Mouse (Mus musculus): ENCODE results near the gene Tmem181a.
"Not testable (repeated sequence)": the region's sequence is repeated elsewhere in the genome, so short reads cannot be mapped to it uniquely, and the experiment has no call there.

Tmem181a gene

DNA sequence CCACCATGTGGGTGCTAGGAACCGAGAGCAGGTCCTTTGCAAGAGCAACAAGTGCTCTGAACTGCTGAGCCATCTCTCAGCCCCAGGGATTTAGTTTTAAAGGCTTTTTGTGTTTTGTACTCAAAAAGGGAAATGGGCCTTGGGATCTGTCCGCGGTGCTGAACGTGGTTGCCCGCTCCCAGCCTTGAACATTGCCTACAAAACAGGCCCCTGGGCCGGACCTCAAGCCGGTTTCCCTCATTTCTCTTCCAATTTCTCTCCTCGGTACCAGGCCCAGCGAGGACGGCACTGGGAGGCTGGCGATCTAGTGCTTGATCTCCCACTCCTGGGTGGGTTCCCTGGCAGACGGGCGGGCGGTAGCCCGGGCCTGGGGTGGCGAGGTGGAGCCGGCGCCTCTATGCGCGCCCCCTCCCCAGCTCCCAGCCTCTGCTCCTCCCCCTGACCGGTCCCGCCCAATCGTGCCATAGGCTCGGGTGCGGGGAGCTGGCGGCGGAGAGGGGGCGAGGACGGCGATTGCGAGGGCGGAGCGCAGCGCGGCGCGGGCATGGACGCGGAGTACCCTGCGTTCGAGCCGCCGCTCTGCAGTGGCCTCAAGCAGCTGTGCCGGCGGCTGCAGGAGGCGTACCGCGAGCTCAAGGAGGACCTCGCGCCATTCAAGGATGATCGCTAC lies at the start of gene Tmem181a:
Tmem181a (plus strand) TSS at position 461 of the 670 bp plus-strand sequence.
- not testable (repeated sequence) for DNase-seq (ENCODE audit: low read depth in 1 of 2, low spot score in 2 of 2)

DNA sequence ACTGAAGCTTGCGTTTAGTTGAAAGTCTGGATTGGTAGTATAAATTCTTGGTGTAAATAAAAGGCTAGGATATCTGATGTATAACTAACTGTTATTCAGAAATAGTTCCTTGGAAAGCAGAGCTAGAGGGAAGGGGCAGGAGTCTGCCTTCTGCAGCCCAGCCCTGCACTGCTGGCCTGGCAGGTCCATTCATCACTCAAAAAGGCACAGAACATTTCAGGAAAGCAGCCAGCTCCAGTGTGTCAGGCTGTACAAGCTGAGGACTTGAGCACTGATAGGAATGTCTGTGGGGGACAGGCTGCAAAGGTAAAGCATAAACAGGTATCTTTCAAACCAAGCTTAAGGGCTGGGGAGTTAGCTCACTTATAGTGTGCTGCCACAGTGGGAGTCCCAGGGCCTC lies 44.9 kb upstream of the Tmem181a start:
- DNase-seq (ENCODE audit: low read depth in 1 of 2, low spot score in 2 of 2) = no peak

DNA sequence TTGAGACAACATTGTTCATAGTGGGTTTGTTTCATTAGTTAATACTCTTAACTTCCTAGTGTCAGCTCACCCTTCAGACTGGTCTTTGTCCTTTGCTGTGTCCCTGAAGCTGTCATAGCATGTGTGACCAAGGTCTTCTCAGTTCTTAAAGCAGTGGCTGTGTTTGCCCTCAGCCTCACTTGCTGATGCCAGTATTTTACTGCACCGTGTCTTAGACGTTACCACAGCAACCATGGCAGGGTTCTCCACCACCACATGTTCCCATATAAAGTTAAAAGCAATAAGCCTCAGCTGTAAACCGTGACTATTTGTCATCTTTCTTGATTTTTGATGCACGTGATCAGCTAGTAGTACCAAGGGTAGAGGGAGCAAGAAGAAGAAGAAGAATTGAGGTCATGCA lies 41.0 kb upstream of the Tmem181a start:
- no peak for DNase-seq (ENCODE audit: low read depth in 1 of 2, low spot score in 2 of 2)

DNA sequence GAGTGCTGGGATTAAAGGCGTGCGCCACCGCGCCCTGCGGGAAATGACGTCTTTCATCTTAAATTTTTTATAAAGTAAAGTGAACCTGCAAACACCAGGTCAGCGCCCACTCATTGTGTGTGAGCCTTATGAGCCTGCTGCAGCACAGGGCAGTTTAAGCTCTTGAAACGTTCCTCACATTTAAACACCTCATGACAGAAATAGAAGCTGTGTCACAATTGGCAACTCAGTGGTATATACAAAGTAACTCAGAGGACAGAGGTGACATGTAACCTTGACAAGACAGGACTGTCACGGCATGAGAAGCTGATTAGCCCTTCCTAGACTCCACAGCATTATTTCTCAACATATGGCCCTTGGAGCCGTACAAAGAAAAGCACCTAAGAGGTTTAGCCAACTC lies 40.1 kb upstream of the Tmem181a start:
- DNase-seq (ENCODE audit: low read depth in 1 of 2, low spot score in 2 of 2) = no peak

DNA sequence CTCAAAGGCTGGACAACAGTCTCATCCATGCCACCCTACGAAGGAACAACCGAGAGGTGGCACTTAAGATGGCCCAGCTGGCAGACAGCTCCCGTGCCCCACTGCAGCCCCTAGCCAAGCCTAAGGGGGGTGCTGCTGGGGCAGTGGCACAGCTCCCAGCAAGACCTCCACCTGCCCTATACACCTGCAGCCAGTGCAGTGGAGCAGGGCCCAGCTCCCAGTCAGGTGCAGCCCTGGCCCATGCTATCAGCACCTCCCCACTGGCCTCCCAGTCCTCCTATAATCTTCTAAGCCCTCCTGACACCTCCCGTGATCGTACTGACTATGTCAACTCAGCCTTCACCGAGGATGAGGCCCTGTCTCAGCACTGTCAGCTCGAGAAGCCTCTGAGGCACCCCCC lies 24.0 kb upstream of the Tmem181a start:
- DNase-seq (ENCODE audit: low read depth in 1 of 2, low spot score in 2 of 2) = not testable (repeated sequence)

DNA sequence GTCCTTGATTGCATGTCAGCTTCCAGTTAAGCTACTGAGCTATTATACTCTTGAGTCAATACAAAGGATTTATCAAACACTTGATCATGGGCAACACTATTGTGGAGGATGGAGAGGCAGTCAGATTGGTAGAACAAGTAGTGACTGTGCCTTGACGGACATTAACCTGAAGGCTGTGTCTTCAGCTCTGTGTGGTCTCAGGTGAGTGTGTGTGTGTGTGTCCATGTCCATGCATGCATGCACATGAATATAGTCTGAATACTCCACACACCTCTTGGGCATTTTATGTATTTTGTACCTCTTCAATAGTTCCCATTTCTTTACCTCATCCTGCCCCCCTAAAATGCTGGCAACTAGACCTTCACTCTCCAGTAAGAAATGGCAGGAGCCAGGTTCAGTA lies 5.4 kb upstream of the Tmem181a start:
- DNase-seq (ENCODE audit: low read depth in 1 of 2, low spot score in 2 of 2) = not testable (repeated sequence)

DNA sequence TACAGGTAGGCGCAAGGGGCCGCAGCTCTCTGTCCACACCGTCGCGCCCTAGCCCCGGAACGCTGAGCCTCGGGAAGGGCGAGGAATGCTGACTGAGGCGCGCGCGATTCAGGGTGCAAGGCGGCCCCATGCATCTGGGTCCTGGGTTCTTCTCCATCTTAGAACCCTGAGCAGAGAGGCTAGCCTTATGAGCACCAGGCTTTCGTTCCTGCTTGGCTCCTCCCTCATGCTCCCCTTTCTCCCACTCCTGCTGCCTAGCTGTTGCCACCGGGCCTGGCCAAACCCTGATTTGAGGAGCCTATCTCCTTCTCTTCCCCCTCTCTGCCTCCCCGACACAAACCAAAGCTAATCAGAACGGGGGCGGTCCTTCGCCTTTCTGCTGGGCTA lies 403 bp downstream of the Tmem181a start:
- DNase-seq (ENCODE audit: low read depth in 1 of 2, low spot score in 2 of 2) = not testable (repeated sequence)

DNA sequence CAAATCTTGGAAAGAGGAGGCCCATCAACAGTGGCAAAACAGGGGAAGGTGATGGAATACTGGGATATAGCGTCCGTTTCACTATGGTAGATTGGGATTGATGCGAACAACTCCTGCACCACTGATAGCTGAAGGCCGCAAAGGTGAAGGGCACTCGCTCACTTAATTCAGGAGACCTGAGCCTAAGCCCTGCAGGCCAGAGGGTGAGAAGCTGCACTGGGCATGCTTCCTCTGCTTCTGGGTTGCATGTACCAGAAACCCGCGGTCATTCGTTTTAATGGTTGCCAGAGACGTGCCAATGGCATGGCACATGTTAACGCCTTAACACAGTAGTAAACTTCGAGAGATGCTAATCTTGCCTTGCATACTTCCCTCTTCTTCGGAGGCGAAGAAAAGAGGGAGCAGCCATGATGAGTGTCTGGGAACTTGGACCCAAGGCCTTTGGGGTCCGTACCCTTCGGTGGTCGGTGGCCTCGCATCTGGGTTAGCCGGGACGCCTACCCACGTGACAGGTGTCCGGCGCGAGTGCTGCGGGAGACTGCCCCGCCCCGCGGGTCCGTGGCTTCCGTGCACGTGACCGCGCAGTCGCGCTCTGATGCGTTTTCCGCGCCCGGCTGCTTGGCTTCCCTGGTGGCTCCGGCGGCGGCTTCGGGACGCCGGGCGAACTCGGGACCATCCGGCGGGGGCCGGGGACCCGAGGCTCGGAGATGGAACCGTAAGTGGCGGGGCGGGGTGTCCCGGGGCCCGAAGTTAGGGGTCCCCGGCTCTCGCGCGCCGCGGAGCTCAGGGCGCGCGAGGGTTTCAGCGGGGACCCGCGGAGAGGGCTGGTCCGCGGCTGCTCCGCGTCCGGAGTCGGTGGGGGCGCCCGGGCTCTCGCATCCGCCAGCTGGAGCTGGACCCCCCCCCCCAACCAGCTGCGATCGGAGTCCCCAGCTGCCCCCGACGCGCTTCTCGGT lies 13.5 kb downstream of the Tmem181a start:
- DNase-seq (ENCODE audit: low read depth in 1 of 2, low spot score in 2 of 2) = not testable (repeated sequence)

DNA sequence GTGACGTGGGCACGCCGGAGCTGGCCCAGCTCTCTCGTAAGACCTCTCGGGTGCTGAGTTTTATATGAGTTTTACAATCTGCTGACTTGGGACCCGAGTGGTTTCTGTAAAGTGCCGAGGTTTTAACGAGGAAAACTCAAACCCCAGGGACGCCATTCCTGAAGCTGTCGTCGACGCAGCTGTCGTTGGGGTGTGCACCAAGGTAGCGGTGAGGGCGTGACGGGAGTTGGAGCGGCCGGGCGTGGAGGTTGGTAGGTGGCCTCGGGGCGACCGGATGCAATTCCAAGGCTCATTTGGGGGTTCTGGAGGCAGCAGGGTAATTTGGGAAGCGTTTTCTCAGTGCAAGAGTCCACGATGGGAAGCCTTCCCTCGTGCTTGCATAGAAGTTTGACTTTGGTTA lies 14.2 kb downstream of the Tmem181a start:
- DNase-seq (ENCODE audit: low read depth in 1 of 2, low spot score in 2 of 2) = not testable (repeated sequence)

DNA sequence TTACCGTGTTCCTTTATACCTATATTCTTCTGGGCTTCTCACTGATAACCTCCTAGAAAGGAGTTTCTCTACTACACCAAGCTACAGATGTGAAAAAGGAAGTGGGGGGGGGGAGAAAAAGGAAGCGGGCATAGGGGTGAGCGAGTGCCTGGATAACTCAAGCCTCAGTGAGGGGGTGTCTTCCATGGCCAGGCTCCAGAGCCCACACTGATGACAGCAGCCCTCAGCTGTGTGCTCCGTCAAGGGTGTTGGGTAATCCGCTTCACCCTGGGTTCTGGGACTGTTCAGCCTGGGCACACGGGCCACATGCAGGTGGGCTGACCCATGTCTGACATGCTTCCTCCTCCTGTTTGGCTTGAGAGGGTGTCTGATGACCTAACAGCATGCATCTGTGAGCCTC lies 15.3 kb downstream of the Tmem181a start:
- DNase-seq (ENCODE audit: low read depth in 1 of 2, low spot score in 2 of 2) = not testable (repeated sequence)

DNA sequence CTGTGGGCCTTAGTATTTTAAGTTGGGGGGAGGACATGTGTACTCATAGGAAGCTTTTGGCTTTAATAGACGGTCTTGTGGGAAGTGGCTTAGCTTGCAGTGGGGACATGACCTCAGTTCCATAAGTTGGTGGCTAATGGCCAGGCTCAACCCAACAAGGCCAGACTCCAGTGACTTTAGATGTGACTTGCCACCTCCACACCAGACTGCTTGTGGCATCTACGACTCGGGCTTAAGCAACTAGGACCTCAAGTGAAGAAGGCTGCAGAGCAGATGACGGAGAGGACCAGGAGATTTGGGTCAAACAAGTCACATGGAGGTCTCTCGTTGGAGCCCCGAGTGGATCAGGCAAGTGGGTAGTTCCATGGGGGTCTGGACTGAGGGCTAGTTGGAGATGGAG lies 18.0 kb downstream of the Tmem181a start:
- not testable (repeated sequence) for DNase-seq (ENCODE audit: low read depth in 1 of 2, low spot score in 2 of 2)

DNA sequence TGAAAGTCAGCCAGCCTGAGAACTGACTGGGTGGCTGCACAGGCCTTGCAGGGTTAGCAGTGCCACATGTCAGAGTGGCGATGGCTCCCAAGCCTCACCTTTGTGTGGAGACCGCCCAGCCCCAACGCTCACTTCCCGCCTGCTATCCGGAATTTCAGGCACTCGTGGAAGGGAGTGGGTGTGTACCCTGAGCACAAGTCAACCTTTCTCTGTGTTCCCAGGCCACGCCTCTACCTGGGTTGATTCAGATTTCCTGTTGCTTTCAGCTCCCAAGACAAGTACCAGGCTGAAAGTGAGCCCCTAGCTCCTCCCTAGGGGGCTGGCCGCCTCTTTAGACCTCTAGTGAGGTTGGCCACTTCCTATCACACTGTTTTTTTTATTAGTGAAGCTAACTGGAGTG lies 22.5 kb downstream of the Tmem181a start:
- DNase-seq (ENCODE audit: low read depth in 1 of 2, low spot score in 2 of 2) = not testable (repeated sequence)

DNA sequence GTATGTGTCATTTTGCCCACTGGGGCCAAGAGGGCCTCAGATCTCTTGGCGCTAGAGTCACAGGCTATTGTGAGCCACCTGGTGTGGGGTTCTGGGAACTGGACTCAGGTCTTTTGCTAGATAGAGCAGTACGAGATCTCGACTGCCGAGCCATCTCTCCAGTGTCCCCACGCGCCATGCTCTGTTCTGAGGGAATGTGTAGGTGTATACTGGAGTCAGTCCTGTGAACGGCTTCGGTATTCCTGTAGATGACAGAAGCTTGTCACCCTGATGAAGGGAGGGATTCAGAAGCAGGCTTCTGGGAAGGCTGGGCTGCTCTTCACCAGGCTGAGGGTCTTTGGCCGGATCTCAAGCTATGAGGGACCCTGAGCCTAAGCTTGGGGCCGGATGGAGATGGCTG lies 23.1 kb downstream of the Tmem181a start:
- not testable (repeated sequence) for DNase-seq (ENCODE audit: low read depth in 1 of 2, low spot score in 2 of 2)

DNA sequence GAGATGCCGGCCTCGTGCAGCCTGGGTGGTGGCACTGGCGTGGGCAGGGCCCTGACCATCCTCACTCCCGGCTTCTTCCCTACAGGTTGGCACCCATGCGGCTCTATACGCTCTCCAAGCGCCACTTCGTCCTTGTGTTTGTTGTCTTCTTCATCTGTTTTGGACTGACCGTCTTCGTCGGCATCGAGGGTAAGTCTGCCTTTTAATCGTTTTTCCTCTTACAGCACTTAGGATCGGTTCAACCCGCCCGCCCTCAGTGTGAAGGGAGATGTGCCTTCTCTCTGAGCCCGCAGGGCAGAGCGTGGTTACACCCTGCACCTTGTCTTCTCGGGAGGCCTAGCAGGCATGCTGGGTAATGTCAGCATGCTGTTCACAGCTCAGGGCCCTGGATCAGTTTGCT lies 23.9 kb downstream of the Tmem181a start:
- DNase-seq (ENCODE audit: low read depth in 1 of 2, low spot score in 2 of 2) = not testable (repeated sequence)

DNA sequence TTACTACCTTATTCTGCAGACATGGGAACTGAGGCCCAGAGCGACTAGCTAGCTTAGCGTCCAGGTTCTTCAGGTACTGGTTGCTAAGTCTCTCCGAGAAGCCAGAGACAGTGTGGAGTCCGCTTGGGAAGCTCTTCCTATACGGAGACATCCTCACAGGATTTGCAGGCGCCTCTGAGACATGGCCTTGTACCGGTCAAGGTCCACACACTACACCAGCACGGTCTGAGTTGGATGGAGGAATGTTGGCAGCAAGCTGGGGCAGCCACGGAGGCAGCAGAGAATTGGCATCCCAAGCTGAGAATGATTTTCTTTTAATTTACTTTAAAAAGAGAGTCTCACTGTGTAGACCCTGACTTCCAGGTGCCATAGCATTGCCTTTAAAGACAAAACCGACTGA lies 26.5 kb downstream of the Tmem181a start:
- DNase-seq (ENCODE audit: low read depth in 1 of 2, low spot score in 2 of 2) = not testable (repeated sequence)

DNA sequence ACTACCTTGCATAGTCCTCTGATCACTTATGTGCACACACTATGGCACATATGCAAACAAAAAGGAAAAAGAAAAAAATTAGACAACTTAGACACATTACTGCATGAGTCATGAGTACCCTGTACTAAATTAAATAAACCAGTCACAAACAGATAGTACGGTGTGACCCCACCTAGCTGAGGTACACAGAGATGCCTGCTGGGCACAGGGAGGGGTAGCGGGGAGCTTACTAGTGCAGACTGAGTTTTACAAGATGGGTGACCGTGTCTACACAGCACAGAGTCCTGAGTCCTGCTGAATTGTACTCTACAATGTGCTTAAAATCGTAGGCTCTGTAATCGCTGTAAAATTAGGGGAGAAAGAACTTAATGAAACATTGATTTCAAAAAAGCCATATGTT lies 29.5 kb downstream of the Tmem181a start:
- not testable (repeated sequence) for DNase-seq (ENCODE audit: low read depth in 1 of 2, low spot score in 2 of 2)

DNA sequence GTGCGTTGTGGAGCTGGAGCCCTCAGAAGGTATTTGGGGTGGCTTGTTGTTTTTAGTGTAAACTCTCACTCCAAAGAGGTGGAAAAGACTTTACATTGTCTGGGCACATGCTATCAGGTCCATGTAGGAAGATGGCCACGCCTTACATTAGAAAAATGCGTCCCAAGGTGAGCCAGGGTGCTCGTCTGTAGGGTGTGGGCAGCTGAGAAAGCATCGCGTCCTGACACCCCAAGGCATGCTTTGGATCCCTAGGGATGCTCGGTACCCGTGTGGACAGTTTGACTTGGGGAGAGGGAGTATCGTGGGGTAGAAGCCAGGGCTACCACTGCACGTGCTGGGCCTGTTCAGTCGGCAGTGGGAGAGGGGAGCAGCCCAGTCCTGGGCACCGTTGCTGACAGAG lies 32.4 kb downstream of the Tmem181a start:
- not testable (repeated sequence) for DNase-seq (ENCODE audit: low read depth in 1 of 2, low spot score in 2 of 2)

DNA sequence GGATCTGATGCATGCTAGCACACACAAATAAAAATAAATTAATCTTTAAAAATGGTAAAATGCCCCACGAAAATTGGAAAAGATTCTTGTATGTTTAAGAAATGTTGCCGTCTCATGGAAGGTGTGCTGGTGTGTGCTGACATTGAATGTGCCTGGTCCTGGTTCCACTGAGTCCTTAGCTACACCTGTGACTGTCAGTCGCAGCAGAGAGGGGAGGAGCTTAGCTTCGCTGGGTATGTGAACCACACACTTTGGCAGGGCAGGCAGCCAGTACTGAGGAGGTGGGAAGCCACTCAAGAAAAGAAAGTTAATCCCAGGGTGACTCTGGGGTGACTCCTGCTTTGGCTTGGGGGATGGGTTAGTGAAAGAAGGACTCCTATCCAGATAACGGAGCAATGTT lies 37.2 kb downstream of the Tmem181a start:
- not testable (repeated sequence) for DNase-seq (ENCODE audit: low read depth in 1 of 2, low spot score in 2 of 2)

DNA sequence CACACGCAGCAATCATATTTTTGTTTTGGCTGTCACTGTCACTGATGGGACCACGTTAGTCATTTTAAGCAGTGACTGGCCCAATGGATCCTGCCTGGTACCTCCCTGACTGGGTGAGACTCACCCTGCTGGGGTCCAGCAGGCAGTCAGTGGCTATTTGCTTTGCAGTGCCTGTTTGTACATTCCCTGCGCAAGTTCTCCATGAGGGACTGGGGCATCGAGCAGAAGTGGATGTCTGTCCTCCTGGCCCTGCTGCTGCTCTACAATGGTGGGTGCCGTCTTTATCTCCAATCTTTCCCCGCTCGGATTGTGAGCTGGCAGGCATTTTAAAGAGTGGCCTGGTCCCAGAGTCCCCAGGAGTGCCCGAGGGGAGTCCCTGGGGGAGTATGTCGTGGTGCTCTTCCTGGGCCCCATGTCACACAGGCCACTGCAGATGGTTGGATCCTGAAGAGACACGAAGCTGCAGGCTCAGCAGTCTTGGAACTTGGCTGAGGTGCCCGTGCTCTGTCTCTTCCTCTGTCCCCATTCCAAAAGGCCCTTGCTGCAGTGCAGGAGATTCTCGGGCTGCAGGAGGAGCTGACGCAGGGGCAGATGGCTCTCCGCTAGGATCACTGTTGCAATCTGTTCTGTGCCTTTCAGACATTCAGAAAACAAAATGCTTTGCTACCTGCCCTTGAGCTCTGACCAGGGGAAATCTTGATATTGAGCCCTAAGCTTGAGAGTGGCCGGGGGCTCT lies 40.6 kb downstream of the Tmem181a start:
- DNase-seq (ENCODE audit: low read depth in 1 of 2, low spot score in 2 of 2) = not testable (repeated sequence)

DNA sequence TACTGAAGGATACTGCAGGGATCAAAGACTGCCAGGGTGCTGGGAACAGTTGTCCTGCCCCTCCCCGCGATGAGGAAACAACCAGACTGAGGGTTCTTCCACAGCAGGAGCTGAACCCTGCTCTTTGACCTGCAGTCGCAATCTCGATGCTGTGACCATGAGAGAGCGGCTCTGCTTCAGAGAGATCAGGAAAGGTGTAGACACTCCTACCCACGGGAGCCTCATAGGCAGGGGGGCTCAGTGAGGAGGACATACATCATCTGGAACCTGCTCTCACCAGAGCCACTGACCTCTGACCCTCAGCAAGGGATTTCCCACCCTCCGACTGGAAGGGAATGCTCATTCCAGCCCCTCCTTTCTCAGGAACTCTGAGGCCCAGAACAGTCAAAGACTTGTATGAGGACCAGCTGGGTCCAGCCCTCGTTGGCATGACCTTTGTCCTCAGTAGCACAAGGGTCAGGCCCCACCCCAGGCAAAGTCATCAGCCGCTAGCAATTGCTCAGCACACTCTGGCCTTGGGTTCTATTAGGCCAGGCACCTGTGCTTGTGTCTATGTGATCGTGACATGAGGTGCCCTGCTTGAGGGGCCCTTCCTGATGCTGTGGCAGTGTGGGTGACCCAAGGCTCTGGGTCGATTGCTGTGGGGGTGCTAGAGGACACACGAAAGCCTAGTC lies 43.7 kb downstream of the Tmem181a start:
- not testable (repeated sequence) for DNase-seq (ENCODE audit: low read depth in 1 of 2, low spot score in 2 of 2)

DNA sequence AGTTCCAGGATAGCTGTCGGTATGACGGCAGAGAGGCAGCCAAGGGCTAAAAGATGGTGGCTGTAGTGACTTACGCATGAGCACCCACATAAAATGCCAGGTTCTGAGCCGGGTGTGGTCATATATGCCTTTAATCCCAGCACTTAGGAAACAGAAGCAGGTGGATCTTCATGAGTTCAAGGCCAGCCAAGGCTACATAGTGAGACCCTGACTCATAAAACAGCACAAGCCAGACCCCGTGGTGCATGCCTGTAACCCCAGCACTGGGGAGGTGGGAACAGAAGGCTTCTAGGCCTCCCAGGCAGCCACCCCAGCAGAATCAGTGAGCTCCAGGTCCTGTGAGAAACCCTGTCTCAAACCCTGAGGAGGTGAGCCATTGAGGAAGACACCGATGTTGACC lies 48.2 kb downstream of the Tmem181a start:
- not testable (repeated sequence) for DNase-seq (ENCODE audit: low read depth in 1 of 2, low spot score in 2 of 2)
